Mouse (Mus musculus): ENCODE measurements around the gene Ormdl3. TPM values are rescaled to one million over a fixed set of nuclear protein-coding genes. Genes with fewer than 3 reads are reported as not detected.

Gene Ormdl3
- polyA plus RNA-seq, 2 experiments = 12.9 to 76.8 TPM

- Histone ChIP-seq H3K4me2 (replicated peaks; ENCODE audit: low read depth, low read length, severe bottlenecking) (peak overlapping the region; percentile 68), H3K9ac (ENCODE audit: low read depth, low read length, severe bottlenecking) (peak overlapping the region; percentile 77), H3K27ac (replicated peaks; ENCODE audit: low read depth, low read length) (peak overlapping the region; percentile 59), H3K36me3 (ENCODE audit: control insufficient read depth, insufficient read depth, low read length) (peaks cover 7% of the 10 kb centered on the region), H3K27me3 (ENCODE audit: control insufficient read depth, insufficient read depth, low read length) (no peaks in the 10 kb centered on the region), H3K4me3 (replicated peaks; ENCODE audit: low read length) (peak overlapping the region; percentile 73), H3K9me3 (ENCODE audit: control insufficient read depth, low read length) (no peaks in the 10 kb centered on the region), H3K4me1 (ENCODE audit: control insufficient read depth, insufficient read depth, low read length) (peaks cover 20% of the 10 kb centered on the region)
- DNase-seq (ENCODE audit: low spot score) = peak; percentile 84
- TF ChIP-seq POLR2A (IDR thresholded peaks at IDR 0.05; ENCODE audit: borderline replicate concordance, extremely low read depth, insufficient read depth, insufficient read length) = no peak
- 8% methylated on average over 20 of the region's 20 CpGs for WGBS
- peak; percentile 66 for ATAC-seq (ENCODE audit: low FRiP score, low read depth)
Observed at GRCm38 (mm10) chr11:98587684-98588546, 747 bp upstream of the Ormdl3 start.

- Histone ChIP-seq H3K27ac (replicated peaks; ENCODE audit: low read depth, low read length) (peak overlapping the region; percentile 79), H3K9me3 (ENCODE audit: control insufficient read depth, low read length) (no peaks in the 10 kb centered on the region), H3K27me3 (ENCODE audit: control insufficient read depth, insufficient read depth, low read length) (no peaks in the 10 kb centered on the region), H3K9ac (ENCODE audit: low read depth, low read length, severe bottlenecking) (peak overlapping the region; percentile 77), H3K4me2 (replicated peaks; ENCODE audit: low read depth, low read length, severe bottlenecking) (peak overlapping the region; percentile 68), H3K4me1 (ENCODE audit: control insufficient read depth, insufficient read depth, low read length) (peaks cover 20% of the 10 kb centered on the region), H3K36me3 (ENCODE audit: control insufficient read depth, insufficient read depth, low read length) (peaks cover 23% of the 10 kb centered on the region), H3K4me3 (replicated peaks; ENCODE audit: low read length) (peak overlapping the region; percentile 73)
- 2% methylated on average over 22 of the region's 22 CpGs for WGBS
- no peak for TF ChIP-seq POLR2A (IDR thresholded peaks at IDR 0.05; ENCODE audit: borderline replicate concordance, extremely low read depth, insufficient read depth, insufficient read length)
- ATAC-seq (ENCODE audit: low FRiP score, low read depth) (peak; percentile 27), DNase-seq (ENCODE audit: low spot score) (no peak)
Observed at GRCm38 (mm10) chr11:98586087-98586891, 879 bp downstream of the Ormdl3 start.

GRCm38 (mm10) chr11:98584629-98585177 lies 2.5 kb downstream of the Ormdl3 start:
- Histone ChIP-seq H3K4me1 (ENCODE audit: control insufficient read depth, insufficient read depth, low read length) (peaks cover 20% of the 10 kb centered on the region), H3K9me3 (ENCODE audit: control insufficient read depth, low read length) (no peaks in the 10 kb centered on the region), H3K36me3 (ENCODE audit: control insufficient read depth, insufficient read depth, low read length) (peaks cover 28% of the 10 kb centered on the region), H3K27ac (replicated peaks; ENCODE audit: low read depth, low read length) (no peak overlapping the region), H3K4me2 (replicated peaks; ENCODE audit: low read depth, low read length, severe bottlenecking) (no peak overlapping the region), H3K4me3 (replicated peaks; ENCODE audit: low read length) (no peak overlapping the region), H3K27me3 (ENCODE audit: control insufficient read depth, insufficient read depth, low read length) (no peaks in the 10 kb centered on the region), H3K9ac (ENCODE audit: low read depth, low read length, severe bottlenecking) (no peak overlapping the region)
- no peak for TF ChIP-seq POLR2A (IDR thresholded peaks at IDR 0.05; ENCODE audit: borderline replicate concordance, extremely low read depth, insufficient read depth, insufficient read length)
- no peak for DNase-seq (ENCODE audit: low spot score)
- ATAC-seq (ENCODE audit: low FRiP score, low read depth) = no peak
- 87% methylated on average over 6 of the region's 6 CpGs for WGBS

- DNase-seq (ENCODE audit: low spot score) = no peak
- no peak overlapping the region for H3K4me2 ChIP-seq (replicated peaks; ENCODE audit: low read depth, low read length, severe bottlenecking)
Observed at GRCm38 (mm10) chr11:98584146-98584545, 3.0 kb downstream of the Ormdl3 start.

GRCm38 (mm10) chr11:98583571-98583970 lies 3.6 kb downstream of the Ormdl3 start:
- WGBS = 26% methylated on average over 3 of the region's 3 CpGs
- H3K9ac ChIP-seq (ENCODE audit: low read depth, low read length, severe bottlenecking) = no peak overlapping the region
- TF ChIP-seq POLR2A (IDR thresholded peaks at IDR 0.05; ENCODE audit: borderline replicate concordance, extremely low read depth, insufficient read depth, insufficient read length) = no peak
- H3K36me3 ChIP-seq (ENCODE audit: control insufficient read depth, insufficient read depth, low read length) = peaks cover 28% of the 10 kb centered on the region
- H3K4me2 ChIP-seq (replicated peaks; ENCODE audit: low read depth, low read length, severe bottlenecking) = no peak overlapping the region
- no peak overlapping the region for H3K4me3 ChIP-seq (replicated peaks; ENCODE audit: low read length)
- no peaks in the 10 kb centered on the region for H3K27me3 ChIP-seq (ENCODE audit: control insufficient read depth, insufficient read depth, low read length)
- ATAC-seq (ENCODE audit: low FRiP score, low read depth) (no peak), DNase-seq (ENCODE audit: low spot score) (no peak)
- H3K27ac ChIP-seq (replicated peaks; ENCODE audit: low read depth, low read length) = no peak overlapping the region
- H3K4me1 ChIP-seq (ENCODE audit: control insufficient read depth, insufficient read depth, low read length) = peaks cover 20% of the 10 kb centered on the region
- no peaks in the 10 kb centered on the region for H3K9me3 ChIP-seq (ENCODE audit: control insufficient read depth, low read length)

More at GRCm38 (mm10) chr11:98584146-98584545, 3.0 kb downstream of the Ormdl3 start:
- WGBS = 50% methylated on average over 1 of the region's 1 CpGs
- H3K4me3 ChIP-seq (replicated peaks; ENCODE audit: low read length) = no peak overlapping the region
- H3K27ac ChIP-seq (replicated peaks; ENCODE audit: low read depth, low read length) = no peak overlapping the region
- TF ChIP-seq POLR2A (IDR thresholded peaks at IDR 0.05; ENCODE audit: borderline replicate concordance, extremely low read depth, insufficient read depth, insufficient read length) = no peak
- peaks cover 28% of the 10 kb centered on the region for H3K36me3 ChIP-seq (ENCODE audit: control insufficient read depth, insufficient read depth, low read length)
- peaks cover 20% of the 10 kb centered on the region for H3K4me1 ChIP-seq (ENCODE audit: control insufficient read depth, insufficient read depth, low read length)
- H3K9me3 ChIP-seq (ENCODE audit: control insufficient read depth, low read length) = no peaks in the 10 kb centered on the region
- H3K27me3 ChIP-seq (ENCODE audit: control insufficient read depth, insufficient read depth, low read length) = no peaks in the 10 kb centered on the region
- no peak for ATAC-seq (ENCODE audit: low FRiP score, low read depth)
- no peak overlapping the region for H3K9ac ChIP-seq (ENCODE audit: low read depth, low read length, severe bottlenecking)

Data from limb, embryonic 14.5 days (tissue).